Mouse (Mus musculus): ENCODE results near the gene Arsg.

GRCm38 (mm10) chr11:109564466-109565214, 91.5 kb downstream of the Arsg start:
- TF ChIP-seq CTCF (conservative IDR thresholded peaks at IDR 0.05 in 1 of 2, IDR thresholded peaks at IDR 0.05 in 1 of 2; ENCODE audit: low read depth in 2 of 2, low read length in 2 of 2) = no peak
- no peak for TF ChIP-seq POLR2A (IDR thresholded peaks at IDR 0.05; ENCODE audit: low read depth, low read length)
- no peak for TF ChIP-seq HCFC1 (IDR thresholded peaks at IDR 0.05; ENCODE audit: low read depth, low read length)
- TF ChIP-seq MXI1 (IDR thresholded peaks at IDR 0.05; ENCODE audit: low read depth, low read length) = no peak
- no peak for TF ChIP-seq GABPA (IDR thresholded peaks at IDR 0.05; ENCODE audit: insufficient replicate concordance, low read depth, low read length)
- TF ChIP-seq RAD21 (IDR thresholded peaks at IDR 0.05; ENCODE audit: low read depth, low read length) = no peak
- no peak for TF ChIP-seq ZMIZ1 (IDR thresholded peaks at IDR 0.05; ENCODE audit: low read depth, low read length)
- no peak for TF ChIP-seq MAFK (IDR thresholded peaks at IDR 0.05; ENCODE audit: insufficient replicate concordance, low read length)
- no peak for TF ChIP-seq EP300 (IDR thresholded peaks at IDR 0.05; ENCODE audit: low read length)
- no peak for TF ChIP-seq POLR2AphosphoS2 (IDR thresholded peaks at IDR 0.05; ENCODE audit: low read depth, low read length)

Measured in CH12.LX (cell line).